Mouse (Mus musculus) limb, embryonic 11.5 days (tissue): Measurements from ENCODE around the gene C1qb. TPM values are rescaled to one million over a fixed set of nuclear protein-coding genes. Genes with fewer than 3 reads are reported as not detected.

Experiments used
- ATAC-seq: fragments of 200-750 bp; cut with Nextera tagmentation; 2 replicates; pipeline ENCODE4 v1.8.0; 2017; ENCODE audit warnings: low read depth; ENCODE audit not compliant: insufficient number of reproducible peaks, low FRiP score, low TSS enrichment
- DNase-seq: peaks from one replicate; pipeline ENCODE4 v3.0.0-alpha.2; 2015; ENCODE audit warnings: low spot score
- H3K27ac ChIP-seq: fragments of 300-500 bp; sonication (generic); replicated peaks from 2 replicates; pipeline ENCODE4 v1.5.1; 2014; ENCODE audit warnings: low read depth, mild to moderate bottlenecking, low read length
- H3K27me3 ChIP-seq: fragments of 300-500 bp; sonication (generic); 2 replicates; pipeline ENCODE4 v1.6.1; 2014; ENCODE audit warnings: mild to moderate bottlenecking, low read length, mixed read lengths; ENCODE audit not compliant: control insufficient read depth, insufficient read depth
- H3K36me3 ChIP-seq: fragments of 300-500 bp; sonication (generic); 2 replicates; pipeline ENCODE4 v1.6.1; 2014; ENCODE audit warnings: mild to moderate bottlenecking, low read length, moderate library complexity, mixed read lengths; ENCODE audit not compliant: control insufficient read depth, insufficient read depth
- H3K4me1 ChIP-seq: fragments of 300-500 bp; sonication (generic); 2 replicates; pipeline ENCODE4 v1.6.1; 2014; ENCODE audit warnings: low read length, mixed read lengths; ENCODE audit not compliant: control insufficient read depth, insufficient read depth
- H3K4me2 ChIP-seq: fragments of 300-500 bp; sonication (generic); 2 replicates; pipeline ENCODE4 v1.6.1; 2014; ENCODE audit warnings: low read depth, mild to moderate bottlenecking, moderate library complexity; ENCODE audit not compliant: severe bottlenecking
- H3K4me3 ChIP-seq: fragments of 300-500 bp; sonication (generic); 2 replicates; pipeline ENCODE4 v1.5.1; 2014; ENCODE audit warnings: low read depth, low read length
- H3K9ac ChIP-seq: fragments of 300-500 bp; sonication (generic); 2 replicates; pipeline ENCODE4 v1.6.1; 2014; ENCODE audit warnings: mild to moderate bottlenecking, low read length
- H3K9me3 ChIP-seq: fragments of 300-500 bp; sonication (generic); 2 replicates; pipeline ENCODE4 v1.6.1; 2016; ENCODE audit warnings: low read length; ENCODE audit not compliant: control insufficient read depth
- WGBS: fragments of 180-500 bp; shearing (Covaris S2); extraction: QIAGEN DNeasy Blood & Tissue Kit; methylation state at CpG from one replicate; pipeline ENCODE4 v1.1.7; 2014; 5-methylcytosine and 5-hydroxymethylcytosine counted together
- polyA plus RNA-seq: library from polyadenylated mRNA; unstranded; fragments of >200 nt; fragmentation: Nextera tagmentation; extraction: Ambion mirVana; gene quantifications from 2 replicates; pipeline ENCODE4 v1.2.1, GENCODE M21; 2014

The C1qb gene
- polyA plus RNA-seq, 1 experiment from 2014 or later, result 16.4 TPM

DNA sequence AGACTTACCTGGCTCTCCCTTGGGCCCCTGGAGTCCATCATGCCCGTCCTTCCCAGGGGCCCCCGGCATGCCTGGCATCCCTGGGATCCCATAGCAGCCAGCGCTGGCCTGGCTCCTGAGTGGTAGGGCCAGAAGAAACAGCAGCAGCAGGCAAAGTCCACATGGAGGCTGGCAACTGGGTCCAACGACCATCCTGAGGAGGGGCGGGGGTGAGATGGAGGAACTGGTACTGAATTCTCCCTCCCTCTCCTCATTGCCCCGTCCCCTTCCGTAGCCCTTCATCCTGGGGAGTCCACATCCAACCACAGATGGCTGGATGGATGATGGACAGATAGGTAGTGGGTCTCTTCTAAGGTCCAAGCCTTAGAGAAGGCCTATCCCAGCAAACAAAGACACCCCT is 6.4 kb upstream of the C1qb start:
- H3K27ac ChIP-seq, result no peak overlapping the region
- no peak for DNase-seq
- ATAC-seq, result no peak
- H3K4me3 ChIP-seq, result no peak overlapping the region
- WGBS, result 57% methylated on average over 7 of the region's 7 CpGs
- H3K36me3 ChIP-seq, result no peaks in the 10 kb centered on the region
- H3K4me2 ChIP-seq, result no peak overlapping the region
- peaks cover 17% of the 10 kb centered on the region for H3K27me3 ChIP-seq
- H3K4me1 ChIP-seq, result 0 out of 2 replicates have a peak, but pooled peaks cover 3% of the 10 kb centered on the region
- H3K9me3 ChIP-seq, result no peaks in the 10 kb centered on the region
- H3K9ac ChIP-seq, result no peak overlapping the region

DNA sequence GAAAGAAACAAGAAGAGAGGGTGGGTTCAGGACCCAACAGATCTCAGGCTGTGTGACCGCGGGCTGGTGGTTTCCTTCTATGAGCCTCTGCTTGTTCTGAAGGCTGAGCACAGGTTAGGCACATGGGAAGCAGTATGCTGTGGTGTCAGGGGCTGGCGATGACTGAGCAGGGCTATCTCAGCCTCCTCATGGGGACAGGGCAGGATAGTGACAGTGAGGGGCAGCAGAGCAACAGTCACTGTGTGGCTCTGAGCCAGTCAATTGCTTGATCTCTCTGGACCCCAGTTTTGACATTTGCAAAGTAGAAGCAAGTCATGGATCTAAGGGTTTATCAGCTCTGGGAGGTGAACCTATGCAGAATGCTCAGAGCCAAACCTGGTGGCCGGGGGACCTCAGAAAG is 5.1 kb upstream of the C1qb start:
- peaks cover 13% of the 10 kb centered on the region for H3K27me3 ChIP-seq
- H3K27ac ChIP-seq, result no peak overlapping the region
- H3K4me2 ChIP-seq, result no peak overlapping the region
- WGBS, result 86% methylated on average over 4 of the region's 4 CpGs
- no peaks in the 10 kb centered on the region for H3K36me3 ChIP-seq
- no peak overlapping the region for H3K9ac ChIP-seq
- H3K4me3 ChIP-seq, result no peak overlapping the region
- DNase-seq (no peak), ATAC-seq (no peak)
- H3K4me1 ChIP-seq, result 0 out of 2 replicates have a peak, but pooled peaks cover 3% of the 10 kb centered on the region
- no peaks in the 10 kb centered on the region for H3K9me3 ChIP-seq

DNA sequence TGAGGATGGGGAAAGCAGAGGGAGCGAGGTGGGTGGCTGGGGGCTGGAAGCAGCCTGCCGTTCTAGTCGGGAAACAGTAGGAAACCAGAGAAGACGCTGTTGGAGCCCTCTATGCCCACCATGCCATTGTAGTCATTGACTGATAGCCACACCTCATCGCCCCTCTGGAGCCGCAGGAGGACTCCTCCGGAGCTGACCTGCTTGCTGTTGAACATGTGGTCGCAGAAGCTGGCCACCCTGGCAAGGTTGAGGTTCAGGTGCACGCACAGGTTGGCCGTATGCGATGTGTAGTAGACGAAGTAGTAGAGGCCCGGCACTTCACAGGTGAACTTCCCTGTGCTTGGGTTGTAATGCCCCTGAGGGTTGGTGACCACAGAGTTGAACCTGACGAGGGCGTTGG is 4.0 kb upstream of the C1qb start:
- Histone ChIP-seq H3K4me3 (no peak overlapping the region), H3K4me2 (no peak overlapping the region), H3K9ac (no peak overlapping the region), H3K27me3 (peaks cover 8% of the 10 kb centered on the region; the same call in 1 of the 2 replicates), H3K36me3 (no peaks in the 10 kb centered on the region), H3K4me1 (no peaks in the 10 kb centered on the region), H3K27ac (no peak overlapping the region), H3K9me3 (no peaks in the 10 kb centered on the region)
- 84% methylated on average over 15 of the region's 15 CpGs for WGBS
- ATAC-seq, result no peak
- no peak for DNase-seq

DNA sequence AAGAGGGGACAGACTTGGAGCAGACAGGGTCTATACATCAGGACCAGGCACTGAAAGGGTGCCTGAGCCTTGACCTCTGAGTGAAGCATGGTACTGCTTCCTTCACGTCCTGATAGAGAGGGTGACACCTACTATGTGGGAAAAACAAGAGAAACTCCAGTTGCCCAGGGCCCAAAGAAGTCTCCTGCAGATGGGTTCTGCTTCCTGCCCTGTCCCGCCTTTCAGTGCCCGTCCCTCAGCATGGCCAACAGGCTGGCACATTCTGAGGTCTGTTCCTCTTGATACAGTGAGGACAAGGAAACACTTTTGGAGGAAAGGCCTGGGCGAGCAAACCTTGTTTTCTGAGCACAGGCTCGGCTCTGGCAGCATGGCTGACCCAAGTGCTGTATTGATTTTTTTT is 1.7 kb upstream of the C1qb start:
- Histone ChIP-seq H3K27ac (no peak overlapping the region), H3K9me3 (no peaks in the 10 kb centered on the region), H3K4me1 (no peaks in the 10 kb centered on the region), H3K27me3 (0 out of 2 replicates have a peak, but pooled peaks cover 3% of the 10 kb centered on the region), H3K9ac (no peak overlapping the region), H3K4me2 (no peak overlapping the region), H3K36me3 (no peaks in the 10 kb centered on the region), H3K4me3 (no peak overlapping the region)
- 71% methylated on average over 5 of the region's 5 CpGs for whole genome bisulfite sequencing
- ATAC-seq (no peak), DNase-seq (no peak)

DNA sequence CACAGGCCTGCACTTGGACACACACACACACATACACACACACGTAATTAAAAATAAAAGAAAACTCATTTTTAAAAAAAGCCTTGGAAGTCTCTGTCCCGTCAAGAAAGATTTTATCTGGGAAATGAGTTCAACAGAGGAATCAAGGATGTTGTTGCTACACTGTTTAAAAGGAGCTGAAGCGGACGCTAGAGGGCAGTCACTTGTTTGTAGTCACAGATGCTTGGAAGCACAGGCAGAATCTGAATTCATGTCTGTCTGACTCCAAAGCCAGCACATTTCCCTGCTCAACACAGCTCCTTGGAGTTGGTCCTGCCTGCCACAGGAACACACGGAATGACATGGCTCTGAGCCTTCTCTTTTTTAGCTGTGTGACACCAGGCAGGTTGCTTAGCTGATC is 7.4 kb downstream of the C1qb start:
- H3K4me1 ChIP-seq, result no peaks in the 10 kb centered on the region
- H3K4me2 ChIP-seq, result no peak overlapping the region

DNA sequence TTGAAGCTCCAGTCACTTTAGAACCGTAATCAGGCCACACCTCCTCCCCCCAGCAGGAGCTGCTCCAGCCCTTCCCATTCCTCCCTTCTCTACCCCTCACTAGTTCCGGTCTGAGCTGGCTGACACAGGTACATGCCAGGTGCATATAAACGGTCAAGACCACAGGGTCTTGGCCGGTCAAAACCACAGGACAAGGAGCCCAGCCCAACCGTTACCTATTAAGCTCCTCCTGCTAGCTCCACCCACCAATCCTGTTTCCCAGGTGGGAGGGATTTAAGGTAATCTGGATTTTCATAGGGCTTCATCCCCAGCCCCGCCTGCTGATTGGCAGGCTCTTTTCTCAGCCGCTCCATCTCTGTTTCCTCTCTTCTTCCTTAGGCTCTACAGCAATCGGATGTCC is 7.8 kb downstream of the C1qb start:
- Histone ChIP-seq H3K4me3 (no peak overlapping the region), H3K27ac (no peak overlapping the region), H3K9me3 (no peaks in the 10 kb centered on the region), H3K9ac (no peak overlapping the region), H3K4me1 (no peaks in the 10 kb centered on the region), H3K36me3 (no peaks in the 10 kb centered on the region), H3K4me2 (no peak overlapping the region), H3K27me3 (no peaks in the 10 kb centered on the region)
- 42% methylated on average over 8 of the region's 8 CpGs for WGBS
- ATAC-seq, result no peak
- DNase-seq, result no peak

More for the DNA sequence above, 7.4 kb downstream of the C1qb start:
- H3K9ac ChIP-seq, result no peak overlapping the region
- no peaks in the 10 kb centered on the region for H3K36me3 ChIP-seq
- no peak for DNase-seq
- H3K4me3 ChIP-seq, result no peak overlapping the region
- ATAC-seq, result no peak
- H3K9me3 ChIP-seq, result no peaks in the 10 kb centered on the region
- 23% methylated on average over 5 of the region's 5 CpGs for WGBS
- no peak overlapping the region for H3K27ac ChIP-seq
- no peaks in the 10 kb centered on the region for H3K27me3 ChIP-seq

DNA sequence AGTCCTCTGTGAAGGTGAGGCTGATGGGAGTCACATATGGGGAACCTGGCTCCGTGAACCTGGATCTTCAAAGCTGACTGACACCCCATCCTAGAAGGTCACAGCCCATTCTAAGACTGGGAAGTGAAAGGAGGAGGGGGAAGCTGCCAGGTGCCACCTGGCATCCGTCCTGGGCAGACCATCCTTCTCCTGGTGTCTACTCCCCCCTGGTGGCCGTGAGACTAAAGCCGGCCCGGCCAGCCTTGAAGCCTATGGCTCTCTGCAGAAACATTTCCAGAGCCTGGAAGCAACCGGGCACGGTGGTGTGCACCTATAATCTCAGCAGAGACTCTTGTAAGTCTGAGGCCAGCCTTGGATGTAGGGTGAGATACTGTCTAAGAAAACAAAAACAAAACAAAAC is 9.0 kb downstream of the C1qb start:
- Histone ChIP-seq H3K4me3 (no peak overlapping the region), H3K4me1 (no peaks in the 10 kb centered on the region), H3K27me3 (no peaks in the 10 kb centered on the region), H3K4me2 (no peak overlapping the region), H3K36me3 (no peaks in the 10 kb centered on the region), H3K27ac (no peak overlapping the region), H3K9ac (no peak overlapping the region), H3K9me3 (no peaks in the 10 kb centered on the region)
- peak; percentile 75 for DNase-seq
- ATAC-seq, result no peak
- WGBS, result 20% methylated on average over 7 of the region's 7 CpGs

DNA sequence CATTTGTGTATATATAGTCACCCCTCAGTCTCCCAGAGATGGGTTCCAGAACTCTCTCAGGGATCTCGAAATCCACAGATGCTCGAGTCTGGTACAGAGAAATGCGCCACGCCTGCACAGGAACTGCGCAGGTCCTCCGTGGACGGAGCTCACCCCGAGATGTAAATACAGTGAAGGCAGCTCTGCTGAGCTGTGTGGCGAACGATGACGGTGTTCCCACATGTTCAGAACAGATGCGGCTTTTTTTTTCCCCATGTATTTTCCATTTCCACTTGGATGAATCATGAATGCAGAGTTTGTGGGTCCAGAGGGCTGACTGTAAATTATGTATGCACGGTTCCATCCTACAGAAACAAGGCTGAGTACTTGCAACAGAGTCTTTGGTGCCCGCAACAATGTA is 11.0 kb downstream of the C1qb start:
- no peak overlapping the region for H3K4me2 ChIP-seq
- DNase-seq, result no peak
- no peaks in the 10 kb centered on the region for H3K9me3 ChIP-seq
- no peak overlapping the region for H3K27ac ChIP-seq
- no peak for ATAC-seq
- H3K27me3 ChIP-seq, result no peaks in the 10 kb centered on the region
- no peaks in the 10 kb centered on the region for H3K4me1 ChIP-seq
- no peak overlapping the region for H3K4me3 ChIP-seq
- H3K36me3 ChIP-seq, result no peaks in the 10 kb centered on the region
- 92% methylated on average over 14 of the region's 14 CpGs for WGBS
- H3K9ac ChIP-seq, result no peak overlapping the region

DNA sequence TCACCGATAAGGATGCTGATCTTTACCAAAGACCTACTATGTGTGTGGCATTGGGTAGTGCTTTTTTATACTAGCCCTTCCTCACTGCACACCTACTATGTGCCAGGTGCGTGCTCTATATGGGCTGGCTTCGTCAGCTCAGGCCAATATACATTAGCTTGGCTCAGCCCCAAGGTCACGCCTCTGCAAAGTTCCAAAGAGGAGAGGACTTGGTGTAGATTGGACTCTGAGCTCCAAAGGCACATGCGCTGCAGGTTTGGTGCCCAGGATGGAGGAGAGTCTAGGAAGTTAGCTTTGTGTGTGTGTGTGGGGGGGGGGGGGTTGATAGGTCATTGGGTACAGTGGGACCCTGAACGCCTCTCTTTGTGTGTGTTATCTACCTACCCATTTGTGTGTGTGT is 17.6 kb downstream of the C1qb start:
- WGBS, result 83% methylated on average over 6 of the region's 6 CpGs
- H3K4me2 ChIP-seq, result no peak overlapping the region
- H3K9ac ChIP-seq, result no peak overlapping the region
- H3K36me3 ChIP-seq, result no peaks in the 10 kb centered on the region
- H3K4me1 ChIP-seq, result peaks cover 8% of the 10 kb centered on the region
- H3K9me3 ChIP-seq, result no peaks in the 10 kb centered on the region
- H3K27ac ChIP-seq, result no peak overlapping the region
- no peak for DNase-seq
- ATAC-seq, result no peak
- no peaks in the 10 kb centered on the region for H3K27me3 ChIP-seq
- H3K4me3 ChIP-seq, result no peak overlapping the region
